Comparison of ENCODE assay signal across 10 mouse cellular contexts in genomic region chr5:31598579-31598978, GRCm38 (mm10). TPM values are rescaled to one million over a fixed set of nuclear protein-coding genes. Genes with fewer than 3 reads are reported as not detected.
DNase-seq lines count a peak whose midpoint lies in the region; ATAC-seq lines count a peak whose summit lies in the region.
"Had no signal": no experiment of that assay in that cellular context is flagged by ENCODE, and none has a peak within 500 bp of the region (broad histone marks: within the 10 kb centered on the region; RNA-seq: fewer than 3 reads in every experiment).

No protein-coding gene starts in this region.

- no peak overlapping the region for H3K4me2 ChIP-seq in limb, embryonic 11.5 days (ENCODE audit: low read depth, severe bottlenecking)

- H3K27me3 ChIP-seq in limb, embryonic 11.5 days (ENCODE audit: control insufficient read depth, insufficient read depth, low read length): no peaks in the 10 kb centered on the region
- peaks cover 12% of the 10 kb centered on the region for H3K27me3 ChIP-seq in limb, embryonic 10.5 days (ENCODE audit: low read depth, poor library complexity, severe bottlenecking)
- H3K27me3 ChIP-seq: megakaryocyte, embryonic 14.5 days; stomach, embryonic 15.5 days had no signal

- no peak overlapping the region for H3K4me3 ChIP-seq in limb, embryonic 11.5 days (ENCODE audit: low read depth, low read length)
- no peak overlapping the region for H3K4me3 ChIP-seq in limb, embryonic 10.5 days
- H3K4me3 ChIP-seq: stomach, embryonic 15.5 days had no signal

- H3K27ac ChIP-seq in limb, embryonic 11.5 days (replicated peaks; ENCODE audit: low read depth, low read length): no peak overlapping the region
- H3K27ac ChIP-seq in limb, embryonic 10.5 days: no peak overlapping the region
- H3K27ac ChIP-seq: stomach, embryonic 15.5 days had no signal

- peak; percentile 28 to 47 for DNase-seq in cerebellum, postnatal 14 days
- DNase-seq in cerebellum, adult 11 months: no peak
- peak; percentile 56 for DNase-seq in limb, embryonic 11.5 days (ENCODE audit: low spot score)
- DNase-seq in limb, embryonic 10.5 days (ENCODE audit: low spot score): no peak
- DNase-seq in Muller cell, postnatal 12 days (ENCODE audit: inconsistent ontology term): peak; percentile 41
- DNase-seq in embryo, embryonic 9.5 days (ENCODE audit: extremely low spot score): peak; percentile 32
- DNase-seq in naive thymus-derived CD4-positive, alpha-beta T cell, adult 2 months (ENCODE audit: low read depth): peak; percentile 78
- DNase-seq in layer of hippocampus, adult 18-20 months (ENCODE audit: low spot score in 2 of 2): no peak

- H3K9me3 ChIP-seq in limb, embryonic 11.5 days (ENCODE audit: control insufficient read depth, low read length): no peaks in the 10 kb centered on the region
- no peaks in the 10 kb centered on the region for H3K9me3 ChIP-seq in limb, embryonic 10.5 days (replicated peaks)
- H3K9me3 ChIP-seq: megakaryocyte, embryonic 14.5 days; stomach, embryonic 15.5 days had no signal

- H3K9ac ChIP-seq in limb, embryonic 11.5 days (ENCODE audit: low read length): no peak overlapping the region
- H3K9ac ChIP-seq: stomach, embryonic 15.5 days had no signal

- peaks cover 5% of the 10 kb centered on the region; the same call in 1 of the 2 replicates for H3K4me1 ChIP-seq in limb, embryonic 11.5 days (ENCODE audit: control insufficient read depth, insufficient read depth, low read length)
- peaks cover 18% of the 10 kb centered on the region for H3K4me1 ChIP-seq in limb, embryonic 10.5 days

- H3K36me3 ChIP-seq in limb, embryonic 11.5 days (ENCODE audit: control insufficient read depth, insufficient read depth, low read length): no peaks in the 10 kb centered on the region
- H3K36me3 ChIP-seq in limb, embryonic 10.5 days: no peaks in the 10 kb centered on the region
- H3K36me3 ChIP-seq: stomach, embryonic 15.5 days had no signal

- 63% methylated on average over 4 of the region's 4 CpGs for WGBS in limb, embryonic 11.5 days
- WGBS in limb, embryonic 10.5 days: 62% methylated on average over 4 of the region's 4 CpGs

- ATAC-seq in limb, embryonic 11.5 days (ENCODE audit: insufficient number of reproducible peaks, low FRiP score, low TSS enrichment, low read depth): no peak

RNA-seq across cellular contexts. Expression of gene Mrpl33, which starts 1.8 kb away (rescaled TPM):
- 254 and 258 TPM in 2 replicates for polyA plus RNA-seq in limb, embryonic 11.5 days (2014; fragmentation: Nextera tagmentation; extraction: Ambion mirVana)
- 254 and 274 TPM in 2 replicates for polyA plus RNA-seq in limb, embryonic 10.5 days (2016; fragmentation: Nextera tagmentation; extraction: Ambion mirVana)
- 10 to 100 TPM; 84.8 to 90.4 TPM for total RNA-seq in layer of hippocampus, adult 18-20 months (2021)

Comparison
In these comparisons a context has a peak if more than half of its experiments do, and no peak if none do; other contexts are left out.
1. DNase-seq: peak in cerebellum, postnatal 14 days (2 of 2), limb, embryonic 11.5 days (single experiment), Muller cell, postnatal 12 days (single experiment), embryo, embryonic 9.5 days (single experiment) and naive thymus-derived CD4-positive, alpha-beta T cell, adult 2 months (single experiment); none in cerebellum, adult 11 months (single experiment), limb, embryonic 10.5 days (single experiment) and layer of hippocampus, adult 18-20 months (0 of 2).